Mouse (Mus musculus) E14TG2a.4 (cell line): ENCODE measurements at regions not wholly inside any gene's neighbourhood (a gene's known extent, or its start where the extent isn't known, plus 50 kb on each side); places are given as distances from the start of the nearest gene placed in this dataset.

Experiments used
- H3K27me3 ChIP-seq: 2 replicates; pipeline ENCODE4 v1.6.1; 2014; ENCODE audit warnings: low read length, control low read depth; ENCODE audit not compliant: insufficient read depth
- H3K36me3 ChIP-seq: 2 replicates; pipeline ENCODE4 v1.6.1; 2014; ENCODE audit warnings: low read length, control low read depth; ENCODE audit not compliant: insufficient read depth
- H3K4me1 ChIP-seq: replicated peaks from 2 replicates; pipeline ENCODE4 v1.6.1; 2014; ENCODE audit warnings: low read depth, low read length, control low read depth
- H3K4me3 ChIP-seq: replicated peaks from 2 replicates; pipeline ENCODE4 v1.5.1; 2014; ENCODE audit warnings: mild to moderate bottlenecking, low read length
- H3K9me3 ChIP-seq: 2 replicates; pipeline ENCODE4 v1.6.1; 2014; ENCODE audit warnings: low read length, control low read depth
- CTCF ChIP-seq: conservative IDR thresholded peaks from 2 replicates; pipeline ENCODE4 v1.5.1; 2014; ENCODE audit warnings: low read length
- NANOG ChIP-seq: IDR thresholded peaks from 2 replicates; pipeline ENCODE4 v1.6.1; 2014; ENCODE audit warnings: borderline replicate concordance, low read length, mixed read lengths
- POU5F1 ChIP-seq: IDR thresholded peaks from 2 replicates; pipeline ENCODE4 v1.6.1; 2014; ENCODE audit warnings: low read length, borderline replicate concordance

- TF ChIP-seq CTCF = no peak
- no peak for TF ChIP-seq NANOG
- TF ChIP-seq POU5F1 = no peak
- H3K9me3 ChIP-seq = peaks cover 14% of the 10 kb centered on the region
- H3K4me1 ChIP-seq = peaks cover 29% of the 10 kb centered on the region
- no peak overlapping the region for H3K4me3 ChIP-seq
- peaks cover 11% of the 10 kb centered on the region; the same call in 1 of the 2 replicates for H3K27me3 ChIP-seq
- H3K36me3 ChIP-seq = no peaks in the 10 kb centered on the region
Measured at GRCm38 (mm10) chr2:179096861-179097260, 345.4 kb upstream of the Cdh4 start.

GRCm38 (mm10) chr2:179099783-179100182, 342.4 kb upstream of the Cdh4 start:
- no peaks in the 10 kb centered on the region for H3K36me3 ChIP-seq

GRCm38 (mm10) chr2:179103114-179103513, 339.1 kb upstream of the Cdh4 start:
- H3K4me1 ChIP-seq = no peaks in the 10 kb centered on the region
- H3K27me3 ChIP-seq = peaks cover 7% of the 10 kb centered on the region; the same call in 1 of the 2 replicates
- H3K36me3 ChIP-seq = no peaks in the 10 kb centered on the region
- peaks cover 14% of the 10 kb centered on the region for H3K9me3 ChIP-seq
- H3K4me3 ChIP-seq = no peak overlapping the region
- TF ChIP-seq POU5F1 (no peak), CTCF (no peak), NANOG (no peak)

More at GRCm38 (mm10) chr2:179099783-179100182, 342.4 kb upstream of the Cdh4 start:
- TF ChIP-seq NANOG (no peak), CTCF (no peak), POU5F1 (no peak)
- Histone ChIP-seq H3K9me3 (peaks cover 14% of the 10 kb centered on the region), H3K4me1 (peaks cover 18% of the 10 kb centered on the region), H3K4me3 (no peak overlapping the region), H3K27me3 (peaks cover 15% of the 10 kb centered on the region; the same call in 1 of the 2 replicates)

GRCm38 (mm10) chr2:179112951-179113350, 329.3 kb upstream of the Cdh4 start:
- no peak overlapping the region for H3K4me3 ChIP-seq
- peaks cover 9% of the 10 kb centered on the region for H3K4me1 ChIP-seq
- TF ChIP-seq CTCF = no peak
- no peak for TF ChIP-seq NANOG
- no peak for TF ChIP-seq POU5F1
- H3K36me3 ChIP-seq = no peaks in the 10 kb centered on the region
- peaks cover 5% of the 10 kb centered on the region; the same call in 1 of the 2 replicates for H3K27me3 ChIP-seq
- H3K9me3 ChIP-seq = no peaks in the 10 kb centered on the region

GRCm38 (mm10) chr2:179128018-179128417, 314.2 kb upstream of the Cdh4 start:
- Histone ChIP-seq H3K4me1 (peaks cover under 1% of the 10 kb centered on the region; the same call in 1 of the 2 replicates), H3K4me3 (no peak overlapping the region), H3K36me3 (no peaks in the 10 kb centered on the region), H3K27me3 (no peaks in the 10 kb centered on the region), H3K9me3 (no peaks in the 10 kb centered on the region)
- TF ChIP-seq POU5F1 (no peak), NANOG (no peak), CTCF (no peak)

- no peak for TF ChIP-seq POU5F1
- TF ChIP-seq CTCF = no peak
- TF ChIP-seq NANOG = no peak
- Histone ChIP-seq H3K36me3 (no peaks in the 10 kb centered on the region), H3K27me3 (no peaks in the 10 kb centered on the region), H3K9me3 (no peaks in the 10 kb centered on the region), H3K4me3 (no peak overlapping the region), H3K4me1 (no peaks in the 10 kb centered on the region)
Measured at GRCm38 (mm10) chr2:179128432-179128831, 313.8 kb upstream of the Cdh4 start.

- TF ChIP-seq CTCF = no peak
- no peak for TF ChIP-seq NANOG
- TF ChIP-seq POU5F1 = no peak
- Histone ChIP-seq H3K36me3 (no peaks in the 10 kb centered on the region), H3K4me1 (no peaks in the 10 kb centered on the region), H3K9me3 (no peaks in the 10 kb centered on the region), H3K4me3 (no peak overlapping the region), H3K27me3 (no peaks in the 10 kb centered on the region)
Measured at GRCm38 (mm10) chr2:179131004-179131403, 311.2 kb upstream of the Cdh4 start.

- 0 out of 2 replicates have a peak, but pooled peaks cover 6% of the 10 kb centered on the region for H3K27me3 ChIP-seq
- no peaks in the 10 kb centered on the region for H3K9me3 ChIP-seq
- H3K4me3 ChIP-seq = no peak overlapping the region
- no peaks in the 10 kb centered on the region for H3K36me3 ChIP-seq
- TF ChIP-seq POU5F1 (no peak), NANOG (no peak), CTCF (no peak)
- no peaks in the 10 kb centered on the region for H3K4me1 ChIP-seq
Measured at GRCm38 (mm10) chr2:179142313-179142712, 299.9 kb upstream of the Cdh4 start.

GRCm38 (mm10) chr2:179145726-179146125, 296.5 kb upstream of the Cdh4 start:
- Histone ChIP-seq H3K27me3 (0 out of 2 replicates have a peak, but pooled peaks cover 2% of the 10 kb centered on the region), H3K4me1 (no peaks in the 10 kb centered on the region), H3K9me3 (peaks cover 6% of the 10 kb centered on the region; the same call in 1 of the 2 replicates), H3K36me3 (no peaks in the 10 kb centered on the region), H3K4me3 (no peak overlapping the region)
- no peak for TF ChIP-seq CTCF
- no peak for TF ChIP-seq POU5F1
- TF ChIP-seq NANOG = no peak
